Mouse (Mus musculus) kidney, adult 2 months (tissue): ENCODE measurements around the gene Shank2. TPM values are rescaled to one million over a fixed set of nuclear protein-coding genes. Genes with fewer than 3 reads are reported as not detected.

Source experiments
- DNase-seq: peaks from one replicate; pipeline ENCODE4 v3.0.0; 2021
- H3K27ac ChIP-seq: fragments of 200-500 bp; 2 replicates; pipeline ENCODE4 v1.5.1; 2012; ENCODE audit warnings: low read depth, low read length, control low read depth, inconsistent platforms; ENCODE audit not compliant: insufficient read depth
- H3K27me3 ChIP-seq: fragments of 200-500 bp; replicated peaks from 2 replicates; pipeline ENCODE4 v1.6.1; 2012; ENCODE audit warnings: mild to moderate bottlenecking, moderate library complexity, low read length, inconsistent platforms; ENCODE audit not compliant: control insufficient read depth, insufficient read depth
- H3K36me3 ChIP-seq: fragments of 200-500 bp; 2 replicates; pipeline ENCODE4 v1.6.1; 2012; ENCODE audit warnings: mild to moderate bottlenecking, moderate library complexity, low read length, inconsistent platforms; ENCODE audit not compliant: control insufficient read depth, insufficient read depth
- H3K4me1 ChIP-seq: fragments of 200-500 bp; 2 replicates; pipeline ENCODE4 v1.6.1; 2011; ENCODE audit warnings: low read length; ENCODE audit not compliant: control insufficient read depth, insufficient read depth
- H3K4me3 ChIP-seq: fragments of 200-500 bp; 2 replicates; pipeline ENCODE4 v1.5.1; 2011; ENCODE audit warnings: mild to moderate bottlenecking, low read depth, low read length, control low read depth; ENCODE audit not compliant: insufficient read depth
- CTCF ChIP-seq: fragments of 200-500 bp; conservative IDR thresholded peaks from 2 replicates; pipeline ENCODE4 v1.5.1; 2011; ENCODE audit warnings: low read depth, mild to moderate bottlenecking, control low read depth, low read length, moderate library complexity, mixed read lengths; ENCODE audit not compliant: insufficient read depth, insufficient read length
- POLR2A ChIP-seq: fragments of 200-500 bp; IDR thresholded peaks from one replicate; pipeline ENCODE4 v1.6.1; 2011; ENCODE audit warnings: low read depth, low read length, control low read depth
- WGBS: fragments of 180-500 bp; shearing (Covaris S2); methylation state at CpG from one replicate; pipeline ENCODE4 v1.1.7; 2018; 5-methylcytosine and 5-hydroxymethylcytosine counted together
- polyA plus RNA-seq: library from polyadenylated mRNA; depleted of rRNA; stranded (reverse); fragments of >200 nt; gene quantifications from 2 replicates; pipeline ENCODE4 v1.2.3, GENCODE M21; 2012; rRNA removed

The Shank2 gene
- polyA plus RNA-seq = 16.1 and 17.1 TPM in 2 replicates

DNA sequence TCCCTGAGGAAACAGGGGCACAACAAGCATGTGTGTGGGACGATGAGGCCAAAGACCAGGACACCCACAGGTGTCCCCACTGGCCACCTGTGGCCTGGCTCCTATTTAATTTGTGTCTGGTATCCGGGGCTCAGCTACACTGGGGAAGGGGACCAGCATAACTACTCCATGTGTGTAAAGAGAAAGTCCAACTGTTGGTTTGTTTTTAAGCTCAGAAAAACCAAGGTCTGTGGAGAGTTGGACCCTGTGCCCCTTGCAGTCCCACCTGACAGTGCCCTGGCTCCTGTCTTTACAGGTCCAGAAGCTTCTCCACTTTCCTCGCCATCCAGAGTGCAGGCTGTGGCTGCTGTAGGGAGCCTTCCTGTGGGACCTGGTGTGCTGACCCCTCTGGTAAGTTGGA lies at the start of gene Shank2:
TSS of gene Shank2 (plus strand) at position 301 of the 400 bp plus-strand sequence.
- 71% methylated on average over 3 of the region's 3 CpGs for WGBS
- no peaks in the 10 kb centered on the region for H3K27me3 ChIP-seq
- TF ChIP-seq CTCF = no peak
- TF ChIP-seq POLR2A = no peak
- H3K4me3 ChIP-seq = no peak within 1 kb of the TSS
- no peaks in the 10 kb centered on the region for H3K36me3 ChIP-seq
- no peak within 1 kb of the TSS for H3K27ac ChIP-seq
- H3K4me1 ChIP-seq = no peaks in the 10 kb centered on the region
- no peak for DNase-seq

DNA sequence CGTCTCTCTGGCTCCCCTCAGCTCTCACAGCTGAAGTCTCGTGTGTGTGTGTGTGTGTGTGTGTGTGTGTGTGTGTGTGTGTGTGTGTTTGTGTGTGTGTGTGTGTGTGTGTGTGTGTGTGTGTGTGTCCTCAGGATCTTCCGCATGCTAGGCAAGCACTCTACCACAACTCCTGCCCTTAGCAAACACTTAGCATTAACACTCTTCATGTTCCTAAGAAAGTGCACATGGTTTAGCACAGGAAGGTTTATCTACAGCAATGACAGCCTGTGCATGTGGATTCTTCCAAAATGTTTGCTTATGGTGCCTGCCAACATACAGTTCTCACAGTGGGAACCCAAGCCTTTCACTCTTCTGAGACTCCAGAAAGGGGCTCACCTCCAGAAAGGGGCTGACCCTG lies 49.6 kb upstream of the Shank2 start:
- no peaks in the 10 kb centered on the region for H3K27me3 ChIP-seq
- no peak overlapping the region for H3K4me3 ChIP-seq
- H3K4me1 ChIP-seq = peaks cover 6% of the 10 kb centered on the region; the same call in 1 of the 2 replicates
- TF ChIP-seq CTCF (no peak), POLR2A (no peak)
- no peak overlapping the region for H3K27ac ChIP-seq
- WGBS = 75% methylated on average over 3 of the region's 3 CpGs
- DNase-seq = no peak
- H3K36me3 ChIP-seq = no peaks in the 10 kb centered on the region

DNA sequence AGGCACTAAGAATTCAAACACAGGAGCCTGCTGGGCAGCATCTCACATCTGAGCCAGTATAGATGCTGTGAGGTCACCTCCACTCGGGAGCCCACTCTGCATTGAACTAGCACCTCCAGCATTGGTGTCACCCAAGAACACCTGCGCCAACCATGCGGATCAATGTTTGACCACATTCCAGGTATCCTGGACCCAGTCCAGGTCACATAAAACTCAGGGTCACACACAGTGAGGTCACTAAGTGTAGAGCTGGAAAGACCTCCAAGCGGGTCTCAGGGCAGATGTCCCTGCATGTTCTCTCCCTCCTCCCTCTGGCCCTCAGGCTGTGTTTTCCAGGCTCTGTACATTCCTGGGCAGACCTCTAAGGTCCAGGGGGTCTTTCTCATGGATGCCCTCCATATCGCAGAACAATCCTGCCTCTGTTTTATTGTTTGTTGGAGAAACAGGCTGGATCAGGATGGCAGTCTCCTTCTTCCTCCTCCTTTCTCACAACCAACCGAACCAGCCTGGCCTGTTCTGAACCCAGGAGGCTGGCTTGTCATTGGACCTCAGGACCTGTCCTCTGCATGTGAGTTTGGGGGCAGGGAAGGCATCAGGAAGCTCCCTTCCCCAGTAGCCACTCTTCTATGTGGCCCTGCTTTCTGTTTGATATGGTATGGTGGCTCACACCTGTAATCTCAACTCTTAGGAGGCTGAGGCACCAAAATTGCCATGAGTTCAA lies 45.0 kb upstream of the Shank2 start:
- 40% methylated on average over 6 of the region's 6 CpGs for WGBS
- no peak for TF ChIP-seq POLR2A
- no peak for TF ChIP-seq CTCF
- H3K4me3 ChIP-seq = no peak overlapping the region
- no peaks in the 10 kb centered on the region for H3K27me3 ChIP-seq
- H3K27ac ChIP-seq = peak overlapping the region; percentile 94
- peaks cover 9% of the 10 kb centered on the region; the same call in 1 of the 2 replicates for H3K4me1 ChIP-seq
- DNase-seq = peak; percentile 90
- no peaks in the 10 kb centered on the region for H3K36me3 ChIP-seq

DNA sequence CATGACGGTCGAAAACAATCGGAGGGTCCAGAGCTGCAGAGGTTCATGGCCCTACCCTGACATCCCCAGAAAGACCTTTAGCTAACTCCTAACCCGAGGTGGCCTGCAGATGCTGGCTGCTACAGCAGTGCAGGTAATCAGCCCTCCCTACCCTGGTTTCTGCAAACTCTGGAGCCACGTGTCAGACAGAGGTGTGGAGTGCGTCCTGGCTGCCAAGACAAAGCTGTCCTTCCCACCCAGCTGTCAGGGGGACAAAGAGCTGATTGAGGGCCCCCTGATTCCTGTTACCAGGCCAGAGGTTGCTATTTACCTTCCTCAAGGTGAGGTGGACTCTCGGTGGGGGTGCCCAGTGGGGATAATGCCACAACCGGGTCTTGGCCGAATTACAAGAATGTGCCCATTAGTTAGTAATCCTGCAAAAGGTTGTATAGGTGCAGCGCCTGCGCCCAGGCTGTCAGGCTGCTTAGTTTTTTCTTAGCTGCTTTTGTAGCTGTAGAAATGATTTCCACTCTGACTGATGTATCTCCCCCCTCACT lies 43.6 kb upstream of the Shank2 start:
- H3K4me3 ChIP-seq = no peak overlapping the region
- 49% methylated on average over 11 of the region's 11 CpGs for WGBS
- peak; percentile 82 for DNase-seq
- H3K36me3 ChIP-seq = no peaks in the 10 kb centered on the region
- TF ChIP-seq POLR2A (no peak), CTCF (no peak)
- no peaks in the 10 kb centered on the region for H3K27me3 ChIP-seq
- H3K4me1 ChIP-seq = peaks cover 9% of the 10 kb centered on the region; the same call in 1 of the 2 replicates
- peak overlapping the region; percentile 94 for H3K27ac ChIP-seq

DNA sequence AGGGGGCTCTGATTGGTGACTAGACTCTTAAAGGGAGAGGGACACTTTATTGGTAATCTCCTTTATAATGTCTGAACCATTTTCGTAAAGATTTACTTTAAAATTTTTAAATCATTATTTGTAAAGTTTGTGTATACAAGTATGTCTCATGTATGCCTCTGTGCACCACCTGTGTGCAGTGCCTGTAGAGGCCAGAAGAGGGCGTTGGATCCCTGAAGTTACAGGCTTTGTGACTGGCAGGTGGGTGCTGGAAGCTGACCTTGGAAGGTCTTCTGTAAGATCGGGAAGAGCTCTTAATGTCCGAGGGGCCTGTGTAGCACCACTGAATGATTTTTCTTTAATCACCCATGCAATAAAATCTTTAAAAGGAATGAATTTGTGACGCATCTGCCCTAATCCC lies 37.9 kb upstream of the Shank2 start:
- no peak for TF ChIP-seq POLR2A
- TF ChIP-seq CTCF = no peak
- H3K4me3 ChIP-seq = no peak overlapping the region
- H3K36me3 ChIP-seq = no peaks in the 10 kb centered on the region
- H3K27ac ChIP-seq = no peak overlapping the region
- H3K27me3 ChIP-seq = no peaks in the 10 kb centered on the region
- DNase-seq = no peak
- no peaks in the 10 kb centered on the region for H3K4me1 ChIP-seq
- 85% methylated on average over 5 of the region's 5 CpGs for WGBS

DNA sequence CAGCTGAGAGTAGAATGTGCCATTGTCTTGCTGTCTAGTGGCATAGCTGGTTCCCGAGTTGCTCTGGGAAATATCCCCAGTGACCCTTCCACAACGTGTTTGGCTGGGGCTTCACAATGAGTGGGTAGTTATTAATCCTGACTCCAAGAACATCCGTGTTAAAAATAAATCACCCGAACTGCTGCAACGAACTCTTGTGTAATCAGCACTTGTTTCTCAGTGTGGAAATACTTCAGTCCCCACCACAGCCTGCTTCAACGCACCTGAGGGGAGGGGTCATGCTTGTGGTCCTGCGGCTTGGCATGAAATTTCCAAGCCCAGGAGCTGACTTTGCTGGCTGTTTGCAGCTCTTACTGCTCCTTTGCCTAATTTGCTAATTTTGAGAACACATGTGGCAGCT lies 35.1 kb upstream of the Shank2 start:
- no peaks in the 10 kb centered on the region for H3K4me1 ChIP-seq
- no peak overlapping the region for H3K4me3 ChIP-seq
- TF ChIP-seq CTCF (no peak), POLR2A (no peak)
- H3K27ac ChIP-seq = no peak overlapping the region
- H3K27me3 ChIP-seq = no peaks in the 10 kb centered on the region
- DNase-seq = peak; percentile 28
- H3K36me3 ChIP-seq = no peaks in the 10 kb centered on the region
- 44% methylated on average over 7 of the region's 7 CpGs for WGBS

DNA sequence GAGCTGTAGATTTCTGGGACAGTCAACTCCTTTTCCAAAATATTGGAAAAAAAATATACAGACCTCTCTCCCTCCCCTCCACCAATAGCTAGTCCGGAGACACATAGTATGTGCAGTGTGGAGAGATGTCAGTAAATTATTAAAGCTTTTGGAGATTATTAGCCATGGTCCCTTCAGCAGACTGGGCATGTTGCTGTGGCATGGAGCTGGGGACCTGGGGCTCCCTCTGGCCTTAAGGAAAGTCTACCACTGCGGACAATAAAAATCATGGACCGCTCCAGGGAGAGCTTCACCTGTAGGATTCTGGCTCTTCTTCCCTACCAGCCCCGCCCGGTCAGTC lies 24.3 kb upstream of the Shank2 start:
- TF ChIP-seq POLR2A (no peak), CTCF (no peak)
- peak; percentile 72 for DNase-seq
- peaks cover 21% of the 10 kb centered on the region for H3K4me1 ChIP-seq
- no peaks in the 10 kb centered on the region for H3K36me3 ChIP-seq
- no peaks in the 10 kb centered on the region for H3K27me3 ChIP-seq
- 5% methylated on average over 5 of the region's 5 CpGs for WGBS
- H3K4me3 ChIP-seq = peak overlapping the region; percentile 51
- peak overlapping the region; percentile 47 for H3K27ac ChIP-seq
